Mouse (Mus musculus) testis, adult 2 months (tissue): ENCODE measurements around the gene Mdn1. TPM values are rescaled to one million over a fixed set of nuclear protein-coding genes. Genes with fewer than 3 reads are reported as not detected.
A peak's percentile ranks its signal among the peaks of the same experiment; 100 is the strongest.

Experiments used
- H3K27ac ChIP-seq: fragments of 200-500 bp; 2 replicates; pipeline ENCODE4 v1.5.1; 2012; ENCODE audit warnings: low read depth, low read length; ENCODE audit not compliant: control insufficient read depth, insufficient read depth
- H3K27me3 ChIP-seq: fragments of 200-500 bp; 2 replicates; pipeline ENCODE4 v1.6.1; 2012; ENCODE audit warnings: mild to moderate bottlenecking, low read length, moderate library complexity; ENCODE audit not compliant: control insufficient read depth, insufficient read depth
- H3K36me3 ChIP-seq: fragments of 200-500 bp; 2 replicates; pipeline ENCODE4 v1.6.1; 2012; ENCODE audit warnings: mild to moderate bottlenecking, low read length; ENCODE audit not compliant: control insufficient read depth, insufficient read depth
- H3K4me1 ChIP-seq: fragments of 200-500 bp; 2 replicates; pipeline ENCODE4 v1.6.1; 2012; ENCODE audit warnings: low read length; ENCODE audit not compliant: control insufficient read depth, insufficient read depth
- H3K4me3 ChIP-seq: fragments of 200-500 bp; 2 replicates; pipeline ENCODE4 v1.5.1; 2012; ENCODE audit warnings: low read depth, mild to moderate bottlenecking, low read length, moderate library complexity, mixed read lengths; ENCODE audit not compliant: control insufficient read depth
- CTCF ChIP-seq: fragments of 200-500 bp; IDR thresholded peaks from 2 replicates; pipeline ENCODE4 v1.5.1; 2012; ENCODE audit warnings: low read depth, mild to moderate bottlenecking, inconsistent platforms, low read length, moderate library complexity; ENCODE audit not compliant: control insufficient read depth, insufficient read depth, insufficient replicate concordance
- POLR2A ChIP-seq: fragments of 200-500 bp; IDR thresholded peaks from 2 replicates; pipeline ENCODE4 v1.6.1; 2012; ENCODE audit warnings: low read depth, mild to moderate bottlenecking, inconsistent platforms, low read length, moderate library complexity; ENCODE audit not compliant: control insufficient read depth
- polyA plus RNA-seq: library from polyadenylated mRNA; depleted of rRNA; stranded (reverse); fragments of >200 nt; gene quantifications from 2 replicates; pipeline ENCODE4 v1.2.3, GENCODE M21; 2012

Gene Mdn1
- polyA plus RNA-seq, 1 experiment, result 30.5 TPM

DNA sequence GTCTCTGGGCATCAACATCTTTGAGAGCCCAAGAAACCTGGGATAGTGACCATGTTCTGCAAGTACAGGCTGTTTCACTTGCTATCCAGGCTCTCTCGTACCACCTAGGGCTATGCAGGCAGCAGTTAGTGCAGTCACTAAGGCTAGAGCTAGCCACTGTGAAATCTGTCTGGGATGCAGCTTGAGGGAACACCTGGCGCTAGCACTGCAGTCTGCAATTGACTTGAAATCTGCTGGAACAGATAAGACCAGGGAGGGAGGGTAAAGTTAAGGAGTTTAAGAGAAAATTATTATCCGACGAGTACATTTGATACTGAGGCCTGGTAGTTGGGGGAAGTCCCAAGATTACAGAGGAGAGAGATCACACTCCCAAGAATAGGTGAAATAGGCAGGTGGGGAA, 123.1 kb downstream of the Mdn1 start:
- TF ChIP-seq POLR2A (no peak), CTCF (no peak)
- Histone ChIP-seq H3K27me3 (no peaks in the 10 kb centered on the region), H3K36me3 (no peaks in the 10 kb centered on the region; the same call in 1 of the 2 replicates), H3K27ac (peak overlapping the region; percentile 32; the same call in 1 of the 2 replicates), H3K4me1 (no peaks in the 10 kb centered on the region), H3K4me3 (no peak overlapping the region)

DNA sequence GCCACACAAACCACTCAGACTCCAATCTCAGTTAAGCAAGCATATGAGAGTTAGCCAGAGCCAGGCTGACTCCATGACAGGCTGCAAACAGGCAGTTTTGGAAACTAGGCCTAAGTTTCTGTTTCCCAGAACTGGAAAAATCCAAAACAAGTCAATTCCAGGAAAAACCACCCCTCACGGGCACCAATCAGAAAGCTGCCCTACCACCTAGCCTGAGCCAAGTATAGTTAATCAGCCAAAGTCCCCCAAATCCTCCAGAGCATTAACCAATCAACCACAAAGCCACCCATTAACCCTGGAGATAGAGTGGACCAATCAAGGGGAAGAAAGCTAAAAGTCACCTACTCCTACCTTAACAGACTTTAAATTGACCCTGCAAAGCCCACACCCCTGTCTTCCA, 130.2 kb downstream of the Mdn1 start:
- Histone ChIP-seq H3K4me1 (no peaks in the 10 kb centered on the region), H3K27ac (no peak overlapping the region), H3K27me3 (no peaks in the 10 kb centered on the region), H3K36me3 (no peaks in the 10 kb centered on the region), H3K4me3 (no peak overlapping the region)
- no peak for TF ChIP-seq POLR2A
- no peak for TF ChIP-seq CTCF

DNA sequence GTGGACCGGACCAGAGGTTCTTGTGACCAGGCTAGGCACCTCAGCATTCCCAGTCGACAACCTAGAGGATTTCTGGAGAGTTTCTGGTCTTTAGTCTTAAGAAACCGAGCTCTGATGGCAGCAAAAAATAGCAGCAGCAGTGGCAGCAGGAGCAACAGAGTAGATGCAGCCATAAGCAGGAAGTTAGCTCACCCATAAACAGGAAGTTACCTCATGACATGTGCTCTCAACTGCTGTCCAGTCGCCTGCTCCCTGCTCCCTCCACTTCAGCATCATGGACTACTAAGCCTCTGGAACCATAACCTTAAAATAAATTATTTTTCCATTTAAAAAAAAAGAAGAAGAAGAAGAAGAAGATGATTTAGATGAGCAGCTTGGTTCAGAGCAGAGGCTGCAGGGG, 132.1 kb downstream of the Mdn1 start:
- H3K4me1 ChIP-seq, result no peaks in the 10 kb centered on the region

DNA sequence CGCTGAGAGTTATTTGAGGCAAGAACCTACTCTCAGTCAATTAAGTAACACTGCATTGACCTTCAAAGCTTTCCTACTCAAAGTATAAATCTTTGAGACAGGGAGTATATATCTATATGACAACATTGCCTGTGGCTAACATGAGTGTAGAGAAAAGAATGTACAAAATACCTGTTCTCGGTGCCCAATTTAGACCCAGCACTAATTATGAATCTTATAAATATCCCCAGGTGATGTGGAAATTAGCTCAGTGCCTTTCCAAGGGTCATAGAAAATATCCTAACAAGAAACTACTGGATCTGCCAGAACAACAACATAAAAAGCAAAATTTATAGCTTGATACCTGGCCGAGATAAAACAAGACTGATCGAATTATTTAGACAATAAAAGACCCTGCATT, 142.1 kb downstream of the Mdn1 start:
- Histone ChIP-seq H3K4me3 (no peak overlapping the region), H3K4me1 (peaks cover 2% of the 10 kb centered on the region; the same call in 1 of the 2 replicates), H3K27ac (no peak overlapping the region), H3K36me3 (no peaks in the 10 kb centered on the region), H3K27me3 (no peaks in the 10 kb centered on the region)
- TF ChIP-seq CTCF (no peak), POLR2A (no peak)

More for the DNA sequence above, 132.1 kb downstream of the Mdn1 start:
- TF ChIP-seq POLR2A, result no peak
- no peak for TF ChIP-seq CTCF
- Histone ChIP-seq H3K36me3 (no peaks in the 10 kb centered on the region), H3K27ac (no peak overlapping the region), H3K27me3 (no peaks in the 10 kb centered on the region), H3K4me3 (no peak overlapping the region)

DNA sequence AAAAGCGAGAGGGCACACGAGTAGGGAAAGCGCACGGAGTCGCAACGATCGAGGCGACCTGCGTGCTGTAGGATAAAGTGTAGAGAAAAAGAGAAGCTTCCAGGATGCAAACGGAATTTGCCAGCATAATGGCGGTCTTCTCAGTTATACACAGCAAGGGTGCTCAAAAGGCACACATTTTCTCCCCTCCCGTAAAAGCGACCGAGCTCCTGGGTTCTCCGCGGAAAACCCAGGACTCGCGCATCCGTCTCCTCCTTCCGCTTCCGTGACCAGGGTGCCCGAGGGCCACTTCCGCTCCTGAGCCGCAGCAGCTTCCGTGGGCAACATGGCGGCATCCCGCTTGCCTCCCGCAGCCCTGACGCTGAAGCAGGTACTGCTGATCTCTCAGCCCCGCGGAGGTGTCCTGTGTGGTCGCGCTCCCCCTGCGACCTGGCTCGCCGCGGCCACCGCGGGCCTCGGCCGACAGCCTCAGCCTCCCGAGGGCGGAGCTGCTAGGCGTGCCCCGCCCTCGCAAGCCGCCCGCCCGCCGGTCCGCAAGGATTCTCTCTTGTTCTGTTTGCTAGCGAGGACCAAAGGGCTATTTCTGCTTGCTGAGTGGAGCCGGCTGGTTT, 143.2 kb downstream of the Mdn1 start, which contains the start of gene Lyrm2:
TSS of gene Lyrm2 (plus strand) at position 288 of the 611 bp plus-strand sequence.
- peak within 1 kb of the TSS; percentile 85 for H3K27ac ChIP-seq
- H3K36me3 ChIP-seq, result no peaks in the 10 kb centered on the region
- peak; percentile 89 for TF ChIP-seq POLR2A
- TF ChIP-seq CTCF, result no peak
- H3K4me3 ChIP-seq, result peak within 1 kb of the TSS; percentile 86
- no peaks in the 10 kb centered on the region for H3K27me3 ChIP-seq
- peaks cover 2% of the 10 kb centered on the region; the same call in 1 of the 2 replicates for H3K4me1 ChIP-seq

DNA sequence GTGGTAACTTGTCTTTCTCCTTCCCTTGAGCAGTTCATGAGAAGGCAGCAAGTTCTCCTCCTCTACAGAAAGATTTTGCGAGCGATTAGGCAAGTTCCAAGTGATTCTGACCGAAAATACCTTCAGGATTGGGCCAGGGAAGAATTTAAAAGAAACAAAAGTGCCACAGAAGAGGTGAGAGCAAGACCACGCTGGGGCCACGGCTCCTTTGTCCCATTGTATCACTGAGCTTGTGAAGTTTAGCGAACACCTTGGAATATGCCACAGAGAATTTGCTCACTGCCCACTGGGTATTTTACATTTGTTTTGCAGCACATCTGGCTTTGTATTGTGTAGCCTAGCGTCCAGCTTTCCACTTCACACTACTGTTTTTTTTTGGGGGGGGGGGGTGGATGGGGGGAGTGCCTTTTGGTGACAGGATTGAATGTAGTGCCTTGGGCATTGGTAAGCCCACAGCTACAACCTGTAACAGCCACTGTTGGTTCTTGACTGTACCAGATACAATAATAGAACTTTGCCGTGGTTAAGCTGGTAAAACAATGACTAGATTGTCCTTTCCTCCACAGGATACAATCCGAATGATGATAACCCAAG, 143.8 kb downstream of the Mdn1 start:
- TF ChIP-seq CTCF (no peak), POLR2A (no peak)
- H3K27ac ChIP-seq, result peak overlapping the region; percentile 85
- H3K36me3 ChIP-seq, result no peaks in the 10 kb centered on the region

DNA sequence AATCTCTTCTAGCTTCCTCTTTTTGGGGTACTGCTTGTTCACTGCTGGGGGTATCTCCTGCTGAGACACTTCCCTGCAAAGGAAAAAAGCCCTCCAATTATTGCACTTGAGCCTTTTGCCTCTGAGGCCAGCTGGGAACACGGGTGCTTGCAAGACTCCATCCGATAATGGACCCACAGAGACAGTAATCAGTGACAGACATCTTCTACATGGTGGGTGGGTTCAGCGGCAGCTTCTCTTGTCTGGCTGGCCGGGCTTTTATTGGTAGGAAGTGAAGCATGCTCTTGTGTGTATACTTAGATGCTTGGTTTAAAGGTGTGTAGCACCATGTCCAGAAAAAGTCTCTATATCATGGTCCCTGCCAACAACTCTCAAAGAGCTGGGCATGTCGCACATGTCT, 160.6 kb downstream of the Mdn1 start:
- Histone ChIP-seq H3K4me1 (no peaks in the 10 kb centered on the region), H3K27me3 (no peaks in the 10 kb centered on the region), H3K4me3 (no peak overlapping the region), H3K27ac (no peak overlapping the region), H3K36me3 (no peaks in the 10 kb centered on the region)
- TF ChIP-seq POLR2A (no peak), CTCF (no peak)

More for the DNA sequence above, 143.8 kb downstream of the Mdn1 start:
- Histone ChIP-seq H3K4me1 (peaks cover 2% of the 10 kb centered on the region; the same call in 1 of the 2 replicates), H3K27me3 (no peaks in the 10 kb centered on the region), H3K4me3 (peak overlapping the region; percentile 86)
